Mouse (Mus musculus): ENCODE data around the gene Prkci. TPM values are rescaled to one million over a fixed set of nuclear protein-coding genes. Genes with fewer than 3 reads are reported as not detected.

Gene Prkci
- total and polyA plus RNA-seq, 2 experiments: 4.4 to 11.6 TPM

- DNase-seq (ENCODE audit: extremely low read depth, low read depth, low spot score): peak; percentile 83
- no peaks in the 10 kb centered on the region for H3K36me3 ChIP-seq (ENCODE audit: control insufficient read depth, insufficient read depth, low read length)
- no peaks in the 10 kb centered on the region for H3K27me3 ChIP-seq (ENCODE audit: control insufficient read depth, insufficient read depth, low read length)
- WGBS: 8% methylated on average over 12 of the region's 12 CpGs
- no peak overlapping the region for H3K4me3 ChIP-seq (ENCODE audit: insufficient read depth, low read depth, low read length)
- no peaks in the 10 kb centered on the region for H3K79me2 ChIP-seq (ENCODE audit: control insufficient read depth, insufficient read depth, low read length)
- TF ChIP-seq CTCF (IDR thresholded peaks at IDR 0.05; ENCODE audit: low read depth, low read length): no peak
- no peak for TF ChIP-seq POLR2A (IDR thresholded peaks at IDR 0.05; ENCODE audit: extremely low read depth, insufficient read depth, low read length)
- H3K4me1 ChIP-seq (ENCODE audit: control insufficient read depth, insufficient read depth, low read length): peaks cover 17% of the 10 kb centered on the region
- no peak overlapping the region for H3K27ac ChIP-seq (replicated peaks; ENCODE audit: insufficient read depth, low read depth, low read length)
- no peak overlapping the region for H3K9ac ChIP-seq (ENCODE audit: low read depth, low read length)
These were observed 88.1 kb downstream of the Prkci start for GRCm38 (mm10) chr3:31083507-31084245.

- H3K4me3 ChIP-seq (ENCODE audit: insufficient read depth, low read depth, low read length): no peak overlapping the region
- H3K36me3 ChIP-seq (ENCODE audit: control insufficient read depth, insufficient read depth, low read length): no peaks in the 10 kb centered on the region
- H3K9ac ChIP-seq (ENCODE audit: low read depth, low read length): no peak overlapping the region
- H3K4me1 ChIP-seq (ENCODE audit: control insufficient read depth, insufficient read depth, low read length): peaks cover 15% of the 10 kb centered on the region
- no peak for DNase-seq (ENCODE audit: extremely low read depth, low read depth, low spot score)
- H3K27me3 ChIP-seq (ENCODE audit: control insufficient read depth, insufficient read depth, low read length): no peaks in the 10 kb centered on the region
- no peak overlapping the region for H3K27ac ChIP-seq (replicated peaks; ENCODE audit: insufficient read depth, low read depth, low read length)
- TF ChIP-seq CTCF (IDR thresholded peaks at IDR 0.05; ENCODE audit: low read depth, low read length) (no peak), POLR2A (IDR thresholded peaks at IDR 0.05; ENCODE audit: extremely low read depth, insufficient read depth, low read length) (no peak)
- WGBS: 95% methylated on average over 3 of the region's 3 CpGs
- H3K79me2 ChIP-seq (ENCODE audit: control insufficient read depth, insufficient read depth, low read length): no peaks in the 10 kb centered on the region
These were observed 89.5 kb downstream of the Prkci start for GRCm38 (mm10) chr3:31085000-31085399.

- H3K4me3 ChIP-seq (ENCODE audit: insufficient read depth, low read depth, low read length): no peak overlapping the region
- 75% methylated on average over 10 of the region's 10 CpGs for WGBS
- no peak overlapping the region for H3K27ac ChIP-seq (replicated peaks; ENCODE audit: insufficient read depth, low read depth, low read length)
- no peak overlapping the region for H3K9ac ChIP-seq (ENCODE audit: low read depth, low read length)
- DNase-seq (ENCODE audit: extremely low read depth, low read depth, low spot score): no peak
- no peaks in the 10 kb centered on the region for H3K27me3 ChIP-seq (ENCODE audit: control insufficient read depth, insufficient read depth, low read length)
- TF ChIP-seq POLR2A (IDR thresholded peaks at IDR 0.05; ENCODE audit: extremely low read depth, insufficient read depth, low read length) (no peak), CTCF (IDR thresholded peaks at IDR 0.05; ENCODE audit: low read depth, low read length) (no peak)
- peaks cover 2% of the 10 kb centered on the region; the same call in 1 of the 2 replicates for H3K4me1 ChIP-seq (ENCODE audit: control insufficient read depth, insufficient read depth, low read length)
- H3K36me3 ChIP-seq (ENCODE audit: control insufficient read depth, insufficient read depth, low read length): no peaks in the 10 kb centered on the region
- H3K79me2 ChIP-seq (ENCODE audit: control insufficient read depth, insufficient read depth, low read length): no peaks in the 10 kb centered on the region
These were observed 93.5 kb downstream of the Prkci start for GRCm38 (mm10) chr3:31088789-31089775.

GRCm38 (mm10) chr3:31089956-31090355, 94.4 kb downstream of the Prkci start:
- WGBS: 67% methylated on average over 7 of the region's 7 CpGs
- Histone ChIP-seq H3K27ac (replicated peaks; ENCODE audit: insufficient read depth, low read depth, low read length) (no peak overlapping the region), H3K79me2 (ENCODE audit: control insufficient read depth, insufficient read depth, low read length) (no peaks in the 10 kb centered on the region), H3K9ac (ENCODE audit: low read depth, low read length) (no peak overlapping the region), H3K27me3 (ENCODE audit: control insufficient read depth, insufficient read depth, low read length) (no peaks in the 10 kb centered on the region), H3K36me3 (ENCODE audit: control insufficient read depth, insufficient read depth, low read length) (no peaks in the 10 kb centered on the region), H3K4me1 (ENCODE audit: control insufficient read depth, insufficient read depth, low read length) (peaks cover 2% of the 10 kb centered on the region; the same call in 1 of the 2 replicates), H3K4me3 (ENCODE audit: insufficient read depth, low read depth, low read length) (no peak overlapping the region)
- TF ChIP-seq POLR2A (IDR thresholded peaks at IDR 0.05; ENCODE audit: extremely low read depth, insufficient read depth, low read length) (no peak), CTCF (IDR thresholded peaks at IDR 0.05; ENCODE audit: low read depth, low read length) (no peak)
- DNase-seq (ENCODE audit: extremely low read depth, low read depth, low spot score): no peak

- no peak for DNase-seq (ENCODE audit: extremely low read depth, low read depth, low spot score)
These were observed 97.6 kb downstream of the Prkci start for GRCm38 (mm10) chr3:31093196-31093595.

More at GRCm38 (mm10) chr3:31093196-31093595, 97.6 kb downstream of the Prkci start:
- H3K27me3 ChIP-seq (ENCODE audit: control insufficient read depth, insufficient read depth, low read length): no peaks in the 10 kb centered on the region
- peaks cover 5% of the 10 kb centered on the region; the same call in 1 of the 2 replicates for H3K4me1 ChIP-seq (ENCODE audit: control insufficient read depth, insufficient read depth, low read length)
- 33% methylated on average over 13 of the region's 13 CpGs for WGBS
- no peak overlapping the region for H3K9ac ChIP-seq (ENCODE audit: low read depth, low read length)
- H3K36me3 ChIP-seq (ENCODE audit: control insufficient read depth, insufficient read depth, low read length): no peaks in the 10 kb centered on the region
- TF ChIP-seq POLR2A (IDR thresholded peaks at IDR 0.05; ENCODE audit: extremely low read depth, insufficient read depth, low read length) (no peak), CTCF (IDR thresholded peaks at IDR 0.05; ENCODE audit: low read depth, low read length) (no peak)
- peak overlapping the region; percentile 89; the same call in 1 of the 2 replicates for H3K4me3 ChIP-seq (ENCODE audit: insufficient read depth, low read depth, low read length)
- H3K27ac ChIP-seq (replicated peaks; ENCODE audit: insufficient read depth, low read depth, low read length): no peak overlapping the region
- peaks cover 5% of the 10 kb centered on the region; the same call in 1 of the 2 replicates for H3K79me2 ChIP-seq (ENCODE audit: control insufficient read depth, insufficient read depth, low read length)

Measured in liver, adult 2 months (tissue).